Mouse (Mus musculus) cerebellum, postnatal 10 days (tissue): ENCODE results near the gene Xpnpep1.
A peak's percentile ranks its signal among the peaks of the same experiment; 100 is the strongest.

Source experiments
- DNase-seq, 2 experiments: peaks; one replicate each; pipeline ENCODE4 v3.0.0; 2021; ENCODE audit warnings: mixed read lengths in 2 of 2

Xpnpep1 gene

DNA sequence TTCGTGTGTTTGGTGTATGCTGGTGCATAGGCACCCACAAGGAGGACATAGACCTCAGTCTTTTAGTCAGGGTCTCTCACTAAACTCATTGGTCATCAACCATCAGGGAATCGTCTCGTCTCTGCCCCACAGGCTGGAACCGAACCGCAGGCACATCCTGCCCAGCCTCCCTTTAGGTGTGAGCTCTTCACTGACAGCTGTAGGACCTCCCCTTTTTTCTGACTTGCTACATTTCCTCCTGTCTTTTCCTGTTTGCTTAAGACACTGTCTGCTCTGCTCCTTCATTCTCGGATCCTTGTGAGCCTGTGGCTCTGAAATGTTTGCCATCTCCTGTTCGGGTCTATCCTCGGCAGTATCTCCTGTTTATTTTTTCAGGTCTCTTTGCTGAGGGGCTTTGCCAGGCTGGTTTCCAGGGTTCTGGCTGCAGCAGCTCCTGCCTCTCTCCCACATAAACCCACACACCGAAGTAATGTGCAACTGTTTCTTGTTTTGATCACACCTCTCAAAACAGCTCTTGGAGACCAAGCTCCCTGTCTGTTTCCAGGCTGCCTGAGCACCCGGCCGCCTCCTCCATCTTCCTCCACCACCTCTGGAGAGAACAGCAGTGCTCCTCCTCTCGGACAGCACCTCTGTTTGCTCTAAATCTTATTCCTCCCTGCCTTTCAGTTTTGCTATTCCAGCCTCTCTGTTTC is 60.8 kb downstream of the Xpnpep1 start:
- no peak for DNase-seq

DNA sequence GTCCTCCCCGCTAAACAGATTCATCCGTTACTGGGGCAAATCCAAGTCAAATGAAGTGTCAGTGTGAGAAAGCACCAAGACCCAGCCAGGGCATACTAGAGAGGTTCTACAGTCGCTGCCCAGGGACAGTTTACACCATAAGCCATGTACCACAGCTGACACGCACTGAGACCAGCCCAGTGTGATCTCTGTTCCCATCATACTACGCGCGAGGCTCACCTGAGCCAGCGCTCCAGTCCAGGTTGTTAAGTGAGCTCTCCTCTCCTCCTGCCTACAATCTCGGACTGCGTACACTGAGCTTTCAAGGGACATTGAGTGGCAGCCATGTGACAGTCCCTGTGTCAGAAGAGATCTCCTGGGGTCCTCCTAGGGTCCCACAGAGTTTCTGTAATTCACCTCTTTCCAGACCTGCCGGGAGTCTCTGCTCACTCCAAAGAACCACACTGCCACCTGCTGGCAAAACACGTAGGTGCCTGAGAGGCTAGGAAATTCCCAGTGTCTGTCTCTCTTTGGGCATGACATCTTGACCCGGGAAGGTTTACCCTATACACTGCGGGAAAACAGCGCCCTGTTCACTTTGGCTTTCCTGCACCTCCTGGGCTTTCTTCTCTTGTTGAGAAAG is 64.3 kb downstream of the Xpnpep1 start:
- peak; percentile 92 to 95 for DNase-seq

DNA sequence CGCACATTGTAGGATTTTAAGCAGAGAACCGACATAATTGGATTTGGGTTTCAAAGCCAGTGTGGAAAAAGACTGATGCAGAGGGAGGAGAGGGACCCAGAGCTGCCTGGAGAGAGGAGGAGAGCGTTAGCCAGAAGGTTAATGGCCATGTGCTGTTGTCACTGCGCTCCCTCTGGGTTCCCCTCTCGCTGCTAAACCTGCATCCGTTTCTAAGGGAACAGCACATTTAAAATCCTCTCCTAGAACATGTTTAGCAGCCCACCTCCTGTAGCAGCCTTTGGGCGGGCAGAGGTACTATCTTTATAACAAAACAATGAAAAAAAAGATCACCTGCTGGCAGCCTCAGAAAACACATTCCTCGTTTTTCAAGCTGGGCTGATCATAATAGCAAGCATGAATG is 73.7 kb downstream of the Xpnpep1 start:
- no peak for DNase-seq

DNA sequence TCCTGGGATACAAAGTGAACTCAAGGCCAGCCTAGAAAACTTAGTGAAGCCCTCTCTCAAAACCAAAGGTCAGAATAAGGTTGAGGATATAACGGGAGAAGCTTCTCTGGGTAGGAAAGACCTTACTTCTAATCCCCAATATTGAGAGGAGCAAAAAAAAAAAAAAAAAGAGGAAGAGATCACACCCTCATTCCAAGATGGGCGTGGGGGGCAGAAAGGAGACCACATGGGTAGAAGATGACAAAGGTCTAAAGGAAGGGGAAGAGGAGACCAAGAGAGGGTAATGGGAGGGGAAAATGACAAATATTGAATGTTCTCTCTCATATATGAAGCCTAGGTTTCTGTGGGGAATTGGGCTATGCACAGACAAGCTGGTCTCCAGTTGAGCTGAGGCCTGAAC is 77.3 kb downstream of the Xpnpep1 start:
- no peak for DNase-seq

DNA sequence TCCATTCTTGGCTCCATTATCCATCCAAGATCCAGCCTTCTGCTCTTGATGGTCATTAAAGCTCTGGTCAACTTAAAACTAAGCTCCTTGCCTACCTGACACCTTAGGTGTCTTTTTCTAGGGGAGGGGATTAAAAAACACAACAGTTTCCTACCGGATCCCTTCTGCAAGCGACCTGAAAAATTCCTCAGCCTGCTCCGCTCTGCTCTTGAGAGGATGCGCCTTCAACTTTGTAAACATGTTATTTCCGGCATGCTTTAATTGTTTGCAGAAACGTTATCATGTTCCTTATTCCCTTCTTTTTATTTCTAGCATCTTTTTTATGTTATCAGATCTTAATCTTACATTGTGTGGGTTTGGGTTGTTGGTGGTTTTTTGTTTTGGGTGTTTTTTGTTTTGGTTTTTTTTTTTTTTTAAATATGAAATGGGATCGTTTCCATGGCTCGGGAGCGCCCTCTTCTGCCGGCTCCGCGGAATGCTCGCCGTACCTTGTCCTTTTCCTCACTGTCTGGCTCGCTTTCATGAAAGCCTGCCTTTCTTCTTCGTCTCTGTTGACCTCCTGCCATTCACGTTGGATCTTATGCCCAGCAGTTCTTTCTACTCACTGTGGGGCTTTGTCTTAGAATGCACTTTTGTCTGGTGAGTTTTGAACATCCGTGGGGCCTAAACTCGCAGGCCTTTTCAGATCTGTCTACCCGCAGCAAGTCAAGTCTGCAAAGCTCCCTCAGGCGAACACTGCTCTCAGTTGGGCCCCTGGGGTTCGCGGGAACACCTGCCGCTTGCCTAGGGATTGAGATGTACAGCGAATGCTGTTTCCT is 117.1 kb downstream of the Xpnpep1 start:
- DNase-seq: peak; percentile 88 to 90

DNA sequence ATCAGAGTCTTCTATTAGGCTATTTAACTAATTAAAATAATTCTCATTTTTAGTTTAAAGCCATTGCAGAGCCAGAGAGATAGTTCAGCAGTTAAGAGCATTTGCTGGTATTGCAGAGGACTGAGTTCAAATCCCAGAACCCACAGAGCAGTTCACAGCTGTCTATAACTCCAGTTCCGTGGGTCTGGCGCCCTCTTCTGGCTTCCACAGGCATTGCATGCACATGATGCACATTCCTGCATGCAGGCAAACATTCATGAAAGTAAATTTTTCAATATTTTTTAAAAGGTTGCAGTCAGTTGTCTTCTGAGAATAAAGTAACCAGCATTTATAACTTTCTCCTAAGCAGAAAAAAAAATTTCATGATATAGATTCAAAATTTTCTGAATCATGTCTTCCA is 135.8 kb downstream of the Xpnpep1 start:
- no peak for DNase-seq

DNA sequence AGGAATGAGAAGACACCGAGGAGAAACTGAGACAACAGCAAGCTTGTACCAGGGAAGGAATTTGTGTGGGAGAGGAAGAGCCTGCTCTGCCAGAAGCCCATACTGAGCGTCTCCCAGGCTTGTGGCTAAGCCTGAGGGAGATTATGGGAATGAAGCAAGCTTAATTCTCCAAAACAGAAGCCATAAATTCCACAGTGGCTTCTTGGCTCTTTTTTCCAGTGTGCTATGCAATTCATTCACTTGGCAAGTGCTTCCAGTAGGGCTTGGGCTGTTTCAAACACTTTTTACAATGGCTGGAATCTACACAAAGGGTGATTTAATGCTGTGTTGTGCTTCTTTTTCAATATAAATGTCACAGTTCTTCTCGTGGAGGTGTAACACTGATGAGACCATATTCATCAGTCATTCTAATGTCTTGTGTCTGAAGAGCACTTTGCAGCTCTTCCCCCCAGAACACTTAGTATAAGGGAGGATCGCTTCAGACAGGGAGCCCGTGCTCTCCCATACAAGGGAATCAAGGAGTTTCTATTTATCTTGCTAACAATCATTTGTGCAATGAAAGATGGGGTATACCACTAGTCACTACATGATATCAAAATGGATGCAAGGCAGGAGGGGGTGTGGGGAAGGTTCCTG is 148.1 kb downstream of the Xpnpep1 start:
- DNase-seq: no peak
